Mouse (Mus musculus): ENCODE data around the gene Runx2.

- no peak for TF ChIP-seq CTCF (IDR thresholded peaks at IDR 0.05; ENCODE audit: borderline replicate concordance, insufficient read depth, low read length)
- TF ChIP-seq POLR2A (IDR thresholded peaks at IDR 0.05; ENCODE audit: low read depth, low read length) = no peak
Observed at GRCm38 (mm10) chr17:44700326-44700725, 114.3 kb downstream of the Runx2 start.

Measured in embryonic fibroblast, embryonic 13.5 days (primary cell).